Mouse (Mus musculus) hindbrain, embryonic 16.5 days (tissue): ENCODE data around the gene Syt12. TPM values are rescaled to one million over a fixed set of nuclear protein-coding genes. Genes with fewer than 3 reads are reported as not detected.

Experiments used
- ATAC-seq: fragments of 200-750 bp; cut with Nextera tagmentation; 2 replicates; pipeline ENCODE4 v1.8.0; 2017; ENCODE audit warnings: moderate TSS enrichment, moderate library complexity
- H3K27ac ChIP-seq: fragments of 300-500 bp; sonication (generic); 2 replicates; pipeline ENCODE4 v1.5.1; 2014; ENCODE audit warnings: low read depth, mild to moderate bottlenecking, control low read depth, low read length, moderate library complexity
- H3K27me3 ChIP-seq: fragments of 300-500 bp; sonication (generic); replicated peaks from 2 replicates; pipeline ENCODE4 v1.6.1; 2014; ENCODE audit warnings: low read length; ENCODE audit not compliant: control insufficient read depth, insufficient read depth
- H3K36me3 ChIP-seq: fragments of 300-500 bp; sonication (generic); 2 replicates; pipeline ENCODE4 v1.6.1; 2014; ENCODE audit warnings: mild to moderate bottlenecking, low read length, moderate library complexity, mixed read lengths; ENCODE audit not compliant: control insufficient read depth, insufficient read depth
- H3K4me1 ChIP-seq: fragments of 300-500 bp; sonication (generic); 2 replicates; pipeline ENCODE4 v1.6.1; 2014; ENCODE audit warnings: low read depth, low read length; ENCODE audit not compliant: control insufficient read depth, insufficient read depth
- H3K4me2 ChIP-seq: fragments of 300-500 bp; sonication (generic); 2 replicates; pipeline ENCODE4 v1.6.1; 2014; ENCODE audit warnings: mild to moderate bottlenecking, low read length, control low read depth, moderate library complexity
- H3K4me3 ChIP-seq: fragments of 300-500 bp; sonication (generic); 2 replicates; pipeline ENCODE4 v1.5.1; 2014; ENCODE audit warnings: mild to moderate bottlenecking, low read length, control low read depth, moderate library complexity
- H3K9ac ChIP-seq: fragments of 300-500 bp; sonication (generic); 2 replicates; pipeline ENCODE4 v1.6.1; 2014; ENCODE audit warnings: low read depth, mild to moderate bottlenecking, control low read depth, low read length, moderate library complexity
- H3K9me3 ChIP-seq: fragments of 300-500 bp; sonication (generic); 2 replicates; pipeline ENCODE4 v1.6.1; 2014; ENCODE audit warnings: mild to moderate bottlenecking, low read length, moderate library complexity; ENCODE audit not compliant: control insufficient read depth
- WGBS: fragments of 180-500 bp; shearing (Covaris S2); extraction: QIAGEN DNeasy Blood & Tissue Kit; methylation state at CpG from one replicate; pipeline ENCODE4 v1.1.7; 2014; 5-methylcytosine and 5-hydroxymethylcytosine counted together
- polyA plus RNA-seq: library from polyadenylated mRNA; unstranded; fragments of >200 nt; fragmentation: Nextera tagmentation; extraction: Ambion mirVana; gene quantifications from 2 replicates; pipeline ENCODE4 v1.2.1, GENCODE M21; 2015

Syt12 gene
- polyA plus RNA-seq, 1 experiment from 2014 or later, result 9.0 TPM

DNA sequence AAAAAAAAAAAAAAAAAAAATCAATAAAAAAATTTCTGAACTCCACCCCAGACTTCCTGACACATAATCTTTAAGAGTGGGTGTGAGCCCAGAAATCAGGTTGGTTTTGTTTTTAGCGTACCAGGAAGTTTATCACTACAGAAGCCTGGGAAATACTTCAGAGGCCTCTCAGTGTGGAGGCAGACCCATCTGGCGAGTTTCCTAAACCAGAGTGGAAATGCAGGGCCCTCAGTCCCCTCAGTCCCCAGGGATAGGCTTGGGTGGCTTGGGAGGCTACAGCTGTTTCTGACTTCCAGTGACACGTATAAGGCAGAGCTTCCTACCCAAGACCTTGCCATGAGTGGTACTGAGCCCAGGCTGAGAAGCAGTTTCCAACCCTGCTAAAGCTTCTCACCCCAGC lies 30.5 kb upstream of the Syt12 start:
- Histone ChIP-seq H3K36me3 (no peaks in the 10 kb centered on the region), H3K4me3 (no peak overlapping the region), H3K4me1 (peaks cover 7% of the 10 kb centered on the region), H3K9me3 (no peaks in the 10 kb centered on the region), H3K27ac (no peak overlapping the region), H3K4me2 (no peak overlapping the region), H3K27me3 (no peaks in the 10 kb centered on the region), H3K9ac (no peak overlapping the region)
- ATAC-seq, result no peak
- WGBS, result 68% methylated on average over 3 of the region's 3 CpGs

DNA sequence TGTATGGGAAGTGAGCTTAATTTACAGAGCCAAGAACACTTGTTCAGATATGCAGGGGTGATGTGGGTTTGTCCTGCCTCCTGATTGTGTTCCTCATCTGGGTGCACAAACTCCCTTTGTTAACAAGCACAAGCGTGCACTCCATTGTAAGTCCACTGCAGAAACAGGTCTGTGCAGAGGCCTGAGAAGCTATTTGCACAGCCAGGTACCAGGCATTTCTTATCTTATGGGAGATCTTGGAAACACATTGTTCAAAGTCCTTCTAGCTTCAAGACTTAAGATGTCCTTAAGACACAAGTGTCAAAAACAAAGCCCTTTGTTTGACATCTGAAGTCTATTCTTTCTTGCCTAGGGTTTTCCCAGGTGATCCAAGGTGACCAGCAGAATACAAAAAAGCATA lies 27.6 kb upstream of the Syt12 start:
- ATAC-seq, result no peak
- Histone ChIP-seq H3K27me3 (no peaks in the 10 kb centered on the region), H3K36me3 (no peaks in the 10 kb centered on the region), H3K4me2 (no peak overlapping the region), H3K4me3 (no peak overlapping the region), H3K9ac (no peak overlapping the region), H3K27ac (no peak overlapping the region), H3K4me1 (peaks cover 4% of the 10 kb centered on the region; the same call in 1 of the 2 replicates), H3K9me3 (no peaks in the 10 kb centered on the region)
- 90% methylated on average over 1 of the region's 1 CpGs for WGBS

DNA sequence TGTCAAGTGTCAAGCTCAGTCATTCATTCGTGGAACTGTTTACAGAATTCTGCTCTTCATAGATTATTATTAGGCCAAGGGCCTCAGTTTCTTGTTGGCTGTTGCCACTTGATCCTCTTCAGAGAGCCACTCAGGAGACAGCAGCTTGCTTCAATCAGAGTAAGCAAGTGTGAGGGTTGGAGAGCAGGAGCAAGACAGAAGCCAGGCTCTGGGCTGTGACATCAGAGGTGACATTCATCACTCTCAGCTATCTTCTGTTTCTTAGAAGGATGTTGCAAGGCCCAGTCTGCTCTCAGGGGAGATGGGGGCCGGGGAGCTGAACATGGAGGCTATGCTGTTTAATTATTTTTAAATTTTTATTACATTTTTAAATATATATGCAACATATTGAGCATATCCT lies 25.5 kb upstream of the Syt12 start:
- Histone ChIP-seq H3K36me3 (no peaks in the 10 kb centered on the region), H3K9ac (no peak overlapping the region), H3K27ac (no peak overlapping the region), H3K4me2 (no peak overlapping the region), H3K27me3 (no peaks in the 10 kb centered on the region), H3K4me3 (no peak overlapping the region), H3K9me3 (no peaks in the 10 kb centered on the region), H3K4me1 (peaks cover 2% of the 10 kb centered on the region)
- ATAC-seq, result no peak
- WGBS, result 82% methylated on average over 2 of the region's 2 CpGs

DNA sequence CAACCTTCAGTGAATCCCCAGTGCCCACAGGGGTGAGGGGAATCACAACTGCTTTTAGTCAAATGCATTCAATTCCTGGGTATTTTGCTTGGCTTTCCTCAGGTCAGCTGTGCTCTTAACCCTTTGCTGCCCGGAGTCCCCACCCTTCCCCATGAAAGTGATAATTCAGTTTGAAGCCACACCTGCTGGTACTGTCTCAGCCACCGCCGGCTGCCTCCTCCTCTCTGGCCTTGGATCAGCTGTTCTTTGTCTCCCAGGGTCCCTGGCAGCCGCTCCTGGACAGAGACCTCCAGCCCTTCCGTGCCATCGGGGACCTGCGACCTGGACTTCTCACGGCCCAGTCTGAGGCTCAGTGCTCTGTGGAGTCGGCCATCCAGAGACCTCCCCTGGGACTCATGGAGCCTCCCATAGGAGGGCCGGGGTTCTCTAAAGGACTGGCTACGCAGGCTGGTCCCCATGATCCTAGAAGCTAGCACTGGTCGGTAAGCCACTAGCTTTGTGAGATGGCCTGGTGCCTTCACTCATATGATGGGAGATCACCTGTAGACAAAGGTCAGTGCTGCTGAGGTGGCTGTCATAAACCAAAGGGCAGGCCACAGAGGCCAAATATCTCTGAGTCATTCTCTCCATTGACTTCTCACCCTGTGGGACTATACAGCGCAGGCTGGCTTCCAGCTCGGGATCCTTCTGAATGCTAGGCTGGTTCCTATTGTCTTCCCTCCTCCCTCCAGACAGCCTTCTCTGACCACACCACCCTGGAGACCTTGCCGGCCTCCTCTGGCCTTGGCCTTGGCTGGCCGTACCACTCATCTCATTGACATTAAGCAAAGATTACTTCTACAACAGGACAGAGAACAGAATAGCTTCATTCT lies 21.1 kb upstream of the Syt12 start, which contains the start of gene 2010003K11Rik:
2010003K11Rik (minus strand) TSS at position 522 of the 872 bp plus-strand sequence.
- Histone ChIP-seq H3K9ac (peak within 1 kb of the TSS; percentile 45), H3K4me3 (no peak within 1 kb of the TSS)
- ATAC-seq, result no peak; the same call in 1 of the 2 replicates

DNA sequence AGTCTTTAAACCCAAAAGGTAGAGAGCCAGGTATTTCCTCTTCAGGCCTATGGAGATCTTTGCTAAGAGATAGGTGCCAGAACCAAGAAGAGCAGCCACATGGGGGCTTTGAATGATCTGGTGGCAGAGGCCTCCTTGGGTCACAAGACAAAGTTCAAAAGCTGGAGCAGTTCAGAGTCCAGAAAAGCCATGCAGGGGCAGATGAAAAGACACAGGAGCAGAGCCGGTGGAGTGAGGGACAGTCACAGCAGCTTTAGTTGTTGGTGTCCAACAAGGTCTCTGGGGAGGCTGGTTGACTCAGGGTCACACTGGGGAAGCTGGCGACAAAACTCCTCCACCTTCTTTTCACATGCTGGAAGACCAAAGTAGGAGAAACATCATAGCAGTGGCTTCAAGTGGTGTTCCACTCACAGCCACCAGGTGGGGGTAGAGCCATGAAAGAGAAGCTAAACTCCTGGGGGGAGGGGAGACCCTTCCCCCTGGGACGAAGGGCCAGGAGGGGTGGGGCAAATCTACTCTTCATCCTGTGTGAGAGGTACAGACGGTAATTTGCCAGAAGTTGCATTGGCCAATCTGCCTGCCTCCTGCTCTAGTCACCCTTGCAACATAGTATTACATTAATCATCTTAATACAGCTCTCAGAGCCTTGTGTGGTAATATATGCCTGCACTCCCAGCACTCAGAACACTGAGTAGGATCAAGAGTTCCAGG lies 20.2 kb upstream of the Syt12 start:
- 9% methylated on average over 4 of the region's 4 CpGs for WGBS
- H3K36me3 ChIP-seq, result no peaks in the 10 kb centered on the region
- H3K4me3 ChIP-seq, result no peak overlapping the region
- ATAC-seq, result peak; percentile 71
- H3K27ac ChIP-seq, result no peak overlapping the region
- peak overlapping the region; percentile 24 for H3K4me2 ChIP-seq
- H3K9me3 ChIP-seq, result no peaks in the 10 kb centered on the region
- peaks cover 7% of the 10 kb centered on the region for H3K4me1 ChIP-seq
- H3K27me3 ChIP-seq, result no peaks in the 10 kb centered on the region
- no peak overlapping the region for H3K9ac ChIP-seq

More for the DNA sequence above, 21.1 kb upstream of the Syt12 start, which contains the start of gene 2010003K11Rik:
- Histone ChIP-seq H3K36me3 (no peaks in the 10 kb centered on the region), H3K4me1 (peaks cover 4% of the 10 kb centered on the region), H3K9me3 (no peaks in the 10 kb centered on the region), H3K27ac (no peak within 1 kb of the TSS), H3K4me2 (peak within 1 kb of the TSS; percentile 24), H3K27me3 (no peaks in the 10 kb centered on the region)
- 52% methylated on average over 16 of the region's 16 CpGs for WGBS

DNA sequence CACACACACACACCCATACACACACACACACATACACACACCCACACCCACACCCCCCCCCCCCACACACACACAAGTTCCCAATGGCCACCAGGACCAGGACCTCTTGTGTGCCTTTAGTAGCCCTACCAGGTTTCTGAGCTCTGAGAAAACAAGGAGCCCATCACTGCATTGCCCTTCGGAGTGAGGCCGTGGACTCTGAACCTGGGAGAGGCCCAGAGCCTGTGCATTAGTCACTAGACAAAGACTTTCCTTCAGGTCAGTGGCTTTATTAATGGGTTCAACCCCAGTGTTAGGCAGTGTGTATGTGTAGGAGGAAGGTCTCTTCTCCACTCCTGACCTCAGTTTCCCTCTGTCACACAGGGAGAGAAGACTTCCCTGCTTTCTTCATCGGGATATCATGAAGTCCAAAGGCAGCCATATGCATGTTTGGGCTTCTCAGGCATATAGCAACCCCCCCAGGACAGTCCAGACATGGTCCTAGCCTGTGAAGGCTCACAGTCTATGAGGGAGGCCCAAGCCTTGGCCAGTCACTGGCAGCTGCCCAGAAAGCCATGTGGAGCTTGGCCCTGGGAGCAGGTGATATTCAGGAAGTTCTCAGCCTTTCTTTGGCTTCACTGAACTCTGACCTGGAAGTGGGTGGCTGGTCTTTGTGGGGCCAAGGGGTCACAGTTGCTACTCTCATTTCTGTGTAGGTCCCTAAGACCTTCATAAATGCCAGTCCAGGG lies 19.5 kb upstream of the Syt12 start:
- Histone ChIP-seq H3K36me3 (no peaks in the 10 kb centered on the region), H3K27ac (no peak overlapping the region), H3K4me2 (no peak overlapping the region), H3K9ac (no peak overlapping the region), H3K9me3 (no peaks in the 10 kb centered on the region), H3K27me3 (no peaks in the 10 kb centered on the region), H3K4me3 (no peak overlapping the region), H3K4me1 (peaks cover 7% of the 10 kb centered on the region)
- 95% methylated on average over 3 of the region's 3 CpGs for WGBS
- ATAC-seq, result no peak

DNA sequence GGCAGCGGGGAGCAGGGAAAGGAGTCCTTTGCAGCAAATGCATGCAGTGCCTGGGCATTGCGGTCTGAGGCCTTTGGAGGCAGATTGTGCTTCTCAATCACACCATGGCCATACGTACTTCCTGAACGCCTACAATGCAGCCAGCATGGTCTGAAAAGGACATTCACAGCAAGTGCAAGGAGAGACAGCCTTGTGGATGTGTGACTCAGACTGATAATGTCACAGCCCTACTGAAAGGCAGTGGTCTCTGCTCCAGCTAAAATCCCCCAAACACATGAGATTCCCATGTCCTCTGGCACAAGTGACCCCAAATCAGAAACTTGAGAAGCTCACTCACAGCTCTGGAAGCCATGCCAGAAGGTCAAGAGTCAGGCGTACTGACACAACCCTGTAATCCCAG lies 18.6 kb upstream of the Syt12 start:
- Histone ChIP-seq H3K4me3 (no peak overlapping the region), H3K9me3 (no peaks in the 10 kb centered on the region), H3K9ac (no peak overlapping the region), H3K27me3 (no peaks in the 10 kb centered on the region), H3K36me3 (no peaks in the 10 kb centered on the region), H3K4me2 (no peak overlapping the region), H3K27ac (no peak overlapping the region), H3K4me1 (peaks cover 7% of the 10 kb centered on the region)
- 91% methylated on average over 5 of the region's 5 CpGs for WGBS
- ATAC-seq, result no peak

DNA sequence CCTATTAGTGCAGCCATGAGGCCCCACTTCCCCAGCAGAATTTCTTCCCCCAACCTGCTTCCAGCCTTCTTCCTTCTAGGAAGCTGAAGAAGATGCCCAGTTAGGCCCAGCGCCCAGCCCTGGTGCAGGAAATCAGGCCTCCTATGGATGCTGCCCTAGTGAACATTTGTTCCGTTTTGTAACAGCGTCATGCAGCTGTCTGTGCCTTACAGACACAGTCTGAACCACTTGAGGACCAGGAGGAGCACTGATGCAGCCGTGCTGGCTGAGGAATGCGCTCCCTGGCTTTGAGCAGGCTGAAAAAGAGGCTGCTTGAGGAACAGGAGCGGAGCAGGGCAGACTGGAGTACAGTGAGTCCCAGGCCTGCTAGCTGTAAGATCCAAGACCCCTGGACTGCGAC lies 17.5 kb upstream of the Syt12 start:
- no peak for ATAC-seq
- no peak overlapping the region for H3K9ac ChIP-seq
- no peak overlapping the region for H3K27ac ChIP-seq
- H3K27me3 ChIP-seq, result no peaks in the 10 kb centered on the region
- 74% methylated on average over 7 of the region's 7 CpGs for WGBS
- no peaks in the 10 kb centered on the region for H3K36me3 ChIP-seq
- H3K9me3 ChIP-seq, result no peaks in the 10 kb centered on the region
- H3K4me3 ChIP-seq, result no peak overlapping the region
- peaks cover 7% of the 10 kb centered on the region for H3K4me1 ChIP-seq
- H3K4me2 ChIP-seq, result no peak overlapping the region
